Mouse (Mus musculus) lung, embryonic 16.5 days (tissue): ENCODE results near the gene Tmem150c. TPM values are rescaled to one million over a fixed set of nuclear protein-coding genes. Genes with fewer than 3 reads are reported as not detected.

Experiments used
- ATAC-seq: fragments of 200-750 bp; cut with Nextera tagmentation; 2 replicates; pipeline ENCODE4 v1.8.0; 2017; ENCODE audit warnings: low read depth, mild to moderate bottlenecking, moderate library complexity
- H3K27ac ChIP-seq: fragments of 300-500 bp; sonication (generic); 2 replicates; pipeline ENCODE4 v1.5.1; 2014; ENCODE audit warnings: mild to moderate bottlenecking, control low read depth, low read length
- H3K27me3 ChIP-seq: fragments of 300-500 bp; sonication (generic); 2 replicates; pipeline ENCODE4 v1.6.1; 2014; ENCODE audit warnings: low read depth, low read length, mixed read lengths; ENCODE audit not compliant: control insufficient read depth, insufficient read depth
- H3K36me3 ChIP-seq: fragments of 300-500 bp; sonication (generic); 2 replicates; pipeline ENCODE4 v1.6.1; 2014; ENCODE audit warnings: low read length; ENCODE audit not compliant: control insufficient read depth, insufficient read depth
- H3K4me1 ChIP-seq: fragments of 300-500 bp; sonication (generic); replicated peaks from 2 replicates; pipeline ENCODE4 v1.6.1; 2014; ENCODE audit warnings: low read length, mixed read lengths; ENCODE audit not compliant: control insufficient read depth, insufficient read depth
- H3K4me2 ChIP-seq: fragments of 300-500 bp; sonication (generic); 2 replicates; pipeline ENCODE4 v1.6.1; 2014; ENCODE audit warnings: low read depth, low read length, control low read depth
- H3K4me3 ChIP-seq: fragments of 300-500 bp; sonication (generic); 2 replicates; pipeline ENCODE4 v1.5.1; 2014; ENCODE audit warnings: mild to moderate bottlenecking, low read length, control low read depth
- H3K9ac ChIP-seq: fragments of 300-500 bp; sonication (generic); 2 replicates; pipeline ENCODE4 v1.6.1; 2014; ENCODE audit warnings: low read length, control low read depth
- H3K9me3 ChIP-seq: fragments of 300-500 bp; sonication (generic); 2 replicates; pipeline ENCODE4 v1.6.1; 2016; ENCODE audit warnings: low read length; ENCODE audit not compliant: control insufficient read depth
- WGBS: fragments of 180-500 bp; shearing (Covaris S2); extraction: QIAGEN DNeasy Blood & Tissue Kit; methylation state at CpG from one replicate; pipeline ENCODE4 v1.1.7; 2014; 5-methylcytosine and 5-hydroxymethylcytosine counted together
- polyA plus RNA-seq: library from polyadenylated mRNA; unstranded; fragments of >200 nt; fragmentation: Nextera tagmentation; extraction: Ambion mirVana; gene quantifications from 2 replicates; pipeline ENCODE4 v1.2.1, GENCODE M21; 2015

Gene Tmem150c
- polyA plus RNA-seq, 1 experiment from 2014 or later = 10.1 TPM

- no peak overlapping the region for H3K4me3 ChIP-seq
- 77% methylated on average over 11 of the region's 11 CpGs for WGBS
- H3K4me2 ChIP-seq = no peak overlapping the region
- ATAC-seq = no peak
- H3K36me3 ChIP-seq = peaks cover 8% of the 10 kb centered on the region
- no peaks in the 10 kb centered on the region for H3K9me3 ChIP-seq
- no peak overlapping the region for H3K27ac ChIP-seq
- H3K27me3 ChIP-seq = no peaks in the 10 kb centered on the region
- H3K4me1 ChIP-seq = peaks cover 2% of the 10 kb centered on the region; the same call in 1 of the 2 replicates
- no peak overlapping the region for H3K9ac ChIP-seq
Observed at GRCm38 (mm10) chr5:100054807-100055547, 104.6 kb downstream of the Tmem150c start.

GRCm38 (mm10) chr5:100052728-100053127 is 106.9 kb downstream of the Tmem150c start:
- ATAC-seq = no peak
- Histone ChIP-seq H3K4me2 (no peak overlapping the region), H3K9ac (no peak overlapping the region), H3K4me3 (no peak overlapping the region), H3K27me3 (no peaks in the 10 kb centered on the region), H3K36me3 (peaks cover 3% of the 10 kb centered on the region; the same call in 1 of the 2 replicates), H3K9me3 (no peaks in the 10 kb centered on the region), H3K4me1 (peaks cover 8% of the 10 kb centered on the region), H3K27ac (no peak overlapping the region)
- WGBS = 87% methylated on average over 7 of the region's 7 CpGs

GRCm38 (mm10) chr5:100049904-100050303 is 109.7 kb downstream of the Tmem150c start:
- H3K4me2 ChIP-seq = no peak overlapping the region
- H3K27me3 ChIP-seq = no peaks in the 10 kb centered on the region
- no peak for ATAC-seq
- 83% methylated on average over 3 of the region's 3 CpGs for WGBS
- H3K9ac ChIP-seq = no peak overlapping the region
- H3K4me3 ChIP-seq = no peak overlapping the region
- no peak overlapping the region for H3K27ac ChIP-seq
- peaks cover 3% of the 10 kb centered on the region; the same call in 1 of the 2 replicates for H3K36me3 ChIP-seq
- H3K9me3 ChIP-seq = no peaks in the 10 kb centered on the region
- peaks cover 14% of the 10 kb centered on the region for H3K4me1 ChIP-seq

GRCm38 (mm10) chr5:100047871-100048270 is 111.7 kb downstream of the Tmem150c start:
- Histone ChIP-seq H3K9ac (no peak overlapping the region), H3K36me3 (0 out of 2 replicates have a peak, but pooled peaks cover 3% of the 10 kb centered on the region), H3K27me3 (no peaks in the 10 kb centered on the region), H3K4me2 (no peak overlapping the region), H3K9me3 (no peaks in the 10 kb centered on the region), H3K27ac (no peak overlapping the region), H3K4me3 (no peak overlapping the region), H3K4me1 (peaks cover 30% of the 10 kb centered on the region)
- WGBS = 47% methylated on average over 7 of the region's 7 CpGs
- 0 out of 2 replicates have a peak, but pooled peaks have one; percentile 48 for ATAC-seq

- Histone ChIP-seq H3K27me3 (no peaks in the 10 kb centered on the region), H3K4me2 (no peak overlapping the region), H3K36me3 (no peaks in the 10 kb centered on the region), H3K4me1 (peaks cover 33% of the 10 kb centered on the region), H3K27ac (no peak overlapping the region), H3K9ac (no peak overlapping the region), H3K9me3 (no peaks in the 10 kb centered on the region), H3K4me3 (no peak overlapping the region)
- 57% methylated on average over 8 of the region's 8 CpGs for WGBS
- no peak for ATAC-seq
Observed at GRCm38 (mm10) chr5:100047143-100047640, 112.4 kb downstream of the Tmem150c start.

- Histone ChIP-seq H3K27ac (no peak overlapping the region), H3K4me1 (peaks cover 43% of the 10 kb centered on the region), H3K4me2 (no peak overlapping the region), H3K4me3 (no peak overlapping the region), H3K27me3 (no peaks in the 10 kb centered on the region), H3K9ac (no peak overlapping the region), H3K9me3 (no peaks in the 10 kb centered on the region), H3K36me3 (no peaks in the 10 kb centered on the region)
- 82% methylated on average over 3 of the region's 3 CpGs for WGBS
- ATAC-seq = no peak
Observed at GRCm38 (mm10) chr5:100046096-100046495, 113.5 kb downstream of the Tmem150c start.

- Histone ChIP-seq H3K9ac (no peak overlapping the region), H3K9me3 (no peaks in the 10 kb centered on the region), H3K4me3 (no peak overlapping the region), H3K4me2 (no peak overlapping the region), H3K4me1 (peaks cover 47% of the 10 kb centered on the region), H3K27me3 (no peaks in the 10 kb centered on the region), H3K27ac (no peak overlapping the region), H3K36me3 (no peaks in the 10 kb centered on the region)
- 66% methylated on average over 5 of the region's 5 CpGs for WGBS
- no peak for ATAC-seq
Observed at GRCm38 (mm10) chr5:100044621-100045020, 115.0 kb downstream of the Tmem150c start.

- no peak overlapping the region for H3K27ac ChIP-seq
- 70% methylated on average over 4 of the region's 4 CpGs for WGBS
- no peaks in the 10 kb centered on the region for H3K9me3 ChIP-seq
- H3K4me1 ChIP-seq = peaks cover 47% of the 10 kb centered on the region
- no peaks in the 10 kb centered on the region for H3K27me3 ChIP-seq
- no peak for ATAC-seq
- H3K36me3 ChIP-seq = no peaks in the 10 kb centered on the region
- no peak overlapping the region for H3K9ac ChIP-seq
- H3K4me2 ChIP-seq = no peak overlapping the region
- no peak overlapping the region for H3K4me3 ChIP-seq
Observed at GRCm38 (mm10) chr5:100044030-100044429, 115.6 kb downstream of the Tmem150c start.

GRCm38 (mm10) chr5:100043361-100043760 is 116.2 kb downstream of the Tmem150c start:
- Histone ChIP-seq H3K9ac (no peak overlapping the region), H3K9me3 (no peaks in the 10 kb centered on the region), H3K4me2 (no peak overlapping the region; the same call in 1 of the 2 replicates), H3K27ac (0 out of 2 replicates have a peak overlapping the region, but pooled peaks have one; percentile 14), H3K36me3 (no peaks in the 10 kb centered on the region), H3K4me1 (peaks cover 42% of the 10 kb centered on the region), H3K4me3 (no peak overlapping the region), H3K27me3 (no peaks in the 10 kb centered on the region)
- ATAC-seq = no peak
- 45% methylated on average over 5 of the region's 5 CpGs for WGBS
